Mouse (Mus musculus) olfactory bulb, adult 2 months (tissue): ENCODE data around the gene Anks1. TPM values are rescaled to one million over a fixed set of nuclear protein-coding genes. Genes with fewer than 3 reads are reported as not detected.

Experiments
- H3K27ac ChIP-seq: fragments of 200-500 bp; 2 replicates; pipeline ENCODE4 v1.5.1; 2012; ENCODE audit warnings: low read depth, low read length; ENCODE audit not compliant: insufficient read depth
- H3K4me1 ChIP-seq: fragments of 200-500 bp; 2 replicates; pipeline ENCODE4 v1.6.1; 2012; ENCODE audit warnings: low read length; ENCODE audit not compliant: control insufficient read depth, insufficient read depth
- H3K4me3 ChIP-seq: fragments of 200-500 bp; 2 replicates; pipeline ENCODE4 v1.5.1; 2012; ENCODE audit warnings: mild to moderate bottlenecking, low read depth, low read length, moderate library complexity; ENCODE audit not compliant: insufficient read depth
- CTCF ChIP-seq: fragments of 200-500 bp; IDR thresholded peaks from 2 replicates; pipeline ENCODE4 v1.5.1; 2012; ENCODE audit warnings: low read depth, mild to moderate bottlenecking, low read length, moderate library complexity; ENCODE audit not compliant: insufficient read depth
- POLR2A ChIP-seq: fragments of 200-500 bp; IDR thresholded peaks from 2 replicates; pipeline ENCODE4 v1.6.1; 2012; ENCODE audit warnings: mild to moderate bottlenecking, low read depth, low read length, moderate library complexity; ENCODE audit not compliant: insufficient read depth
- WGBS: fragments of 180-500 bp; shearing (Covaris S2); methylation state at CpG from one replicate; pipeline ENCODE4 v1.1.7; 2018; 5-methylcytosine and 5-hydroxymethylcytosine counted together
- polyA plus RNA-seq: library from polyadenylated mRNA; stranded (reverse); fragments of >200 nt; gene quantifications from 2 replicates; pipeline ENCODE4 v1.2.4, GENCODE M21; 2012; ENCODE audit warnings: low replicate concordance; ENCODE audit not compliant: missing spikeins, insufficient read depth, insufficient read length

Gene Anks1
- polyA plus RNA-seq, 1 experiment, result not detected

DNA sequence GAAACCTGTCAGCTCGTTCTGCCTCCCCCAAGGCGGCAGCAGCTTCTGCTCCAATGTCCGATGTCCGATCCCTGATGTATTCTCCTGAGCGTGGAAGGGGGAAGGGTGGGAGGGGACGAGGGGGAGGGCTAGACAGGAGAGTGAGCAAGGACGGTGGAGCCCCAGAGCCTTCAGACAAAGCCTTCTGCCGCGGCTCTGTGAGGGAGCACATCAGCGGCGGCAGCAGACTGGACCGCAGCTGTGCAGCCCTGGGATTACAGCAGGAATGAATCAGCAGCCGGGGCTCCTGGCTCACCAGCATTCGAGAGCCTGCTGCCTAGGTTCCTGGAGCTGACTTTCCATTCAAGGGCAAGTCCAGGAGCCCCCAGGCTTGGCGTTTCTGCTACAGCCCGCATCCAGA lies 131.5 kb downstream of the Anks1 start:
- peaks cover 61% of the 10 kb centered on the region for H3K4me1 ChIP-seq
- 24% methylated on average over 16 of the region's 16 CpGs for WGBS
- TF ChIP-seq CTCF (no peak), POLR2A (no peak)
- H3K4me3 ChIP-seq, result peak overlapping the region; percentile 19
- H3K27ac ChIP-seq, result peak overlapping the region; percentile 66

DNA sequence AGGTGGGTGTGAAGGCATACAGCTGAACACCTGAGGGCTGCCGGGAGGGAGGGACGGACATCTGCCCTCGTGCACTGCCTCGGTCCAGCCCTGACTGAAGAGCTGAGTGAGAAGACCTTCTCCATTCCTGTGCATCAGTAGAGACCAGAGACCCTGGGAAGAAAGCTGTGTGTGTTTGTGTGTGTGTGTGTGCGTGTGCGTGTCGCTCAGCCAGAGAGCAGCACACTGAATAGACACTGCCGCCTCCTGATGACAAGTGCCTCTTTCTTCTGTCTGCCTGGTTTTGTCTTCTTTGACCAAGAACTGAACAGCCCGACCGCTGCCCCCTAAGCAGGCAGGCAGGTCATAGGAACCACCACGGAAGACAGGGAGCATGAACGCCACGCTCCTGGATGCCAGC lies 132.2 kb downstream of the Anks1 start:
- Histone ChIP-seq H3K27ac (peak overlapping the region; percentile 66), H3K4me3 (peak overlapping the region; percentile 19), H3K4me1 (peaks cover 59% of the 10 kb centered on the region)
- TF ChIP-seq POLR2A (no peak), CTCF (no peak)
- WGBS, result 53% methylated on average over 13 of the region's 13 CpGs

DNA sequence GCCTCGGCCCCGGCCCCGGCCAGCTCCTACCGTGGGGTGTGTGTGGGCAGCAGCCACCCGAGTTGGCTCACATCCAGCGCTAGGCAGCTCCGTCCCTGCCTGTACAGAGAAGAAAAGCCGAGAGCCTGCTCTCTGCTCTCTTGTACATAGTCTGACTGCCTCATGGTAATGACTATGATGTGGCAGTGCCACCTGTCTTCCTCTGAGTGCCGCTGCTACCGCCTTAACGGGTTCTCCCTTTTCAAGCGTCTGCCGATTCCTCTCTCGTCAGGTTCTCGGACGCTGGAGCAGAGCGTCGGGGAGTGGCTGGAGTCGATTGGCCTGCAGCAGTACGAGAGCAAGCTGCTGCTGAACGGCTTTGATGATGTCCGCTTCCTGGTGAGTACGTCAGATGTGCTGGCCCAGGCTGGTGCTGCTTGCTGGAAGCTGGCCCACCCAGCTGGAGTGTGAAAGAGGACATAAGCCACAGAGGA lies 133.2 kb downstream of the Anks1 start:
- H3K4me1 ChIP-seq, result peaks cover 49% of the 10 kb centered on the region
- 15% methylated on average over 23 of the region's 23 CpGs for WGBS
- H3K27ac ChIP-seq, result no peak overlapping the region
- peak overlapping the region; percentile 19 for H3K4me3 ChIP-seq
- TF ChIP-seq POLR2A, result no peak

DNA sequence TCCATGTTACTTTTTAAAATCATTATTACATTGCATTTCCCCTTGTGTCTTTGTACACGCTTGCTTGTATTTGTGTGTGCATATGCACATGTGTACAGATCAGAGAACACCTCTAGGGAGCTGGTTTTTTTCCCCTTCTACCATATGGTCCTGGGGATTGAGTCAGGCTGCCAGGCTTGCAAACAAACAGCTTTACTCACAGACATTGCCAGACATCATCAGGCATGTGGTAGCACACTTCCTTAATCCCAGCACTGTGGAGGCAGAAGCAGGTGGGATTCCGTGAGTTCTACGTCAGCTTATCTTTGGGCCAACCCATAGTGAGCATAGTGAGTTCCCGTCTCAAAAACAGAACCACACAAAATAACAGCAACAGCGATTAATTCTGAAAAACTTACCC lies 137.9 kb downstream of the Anks1 start:
- Histone ChIP-seq H3K4me1 (peaks cover 28% of the 10 kb centered on the region), H3K27ac (no peak overlapping the region), H3K4me3 (no peak overlapping the region)
- 88% methylated on average over 5 of the region's 5 CpGs for WGBS
- TF ChIP-seq POLR2A, result no peak
- TF ChIP-seq CTCF, result no peak

DNA sequence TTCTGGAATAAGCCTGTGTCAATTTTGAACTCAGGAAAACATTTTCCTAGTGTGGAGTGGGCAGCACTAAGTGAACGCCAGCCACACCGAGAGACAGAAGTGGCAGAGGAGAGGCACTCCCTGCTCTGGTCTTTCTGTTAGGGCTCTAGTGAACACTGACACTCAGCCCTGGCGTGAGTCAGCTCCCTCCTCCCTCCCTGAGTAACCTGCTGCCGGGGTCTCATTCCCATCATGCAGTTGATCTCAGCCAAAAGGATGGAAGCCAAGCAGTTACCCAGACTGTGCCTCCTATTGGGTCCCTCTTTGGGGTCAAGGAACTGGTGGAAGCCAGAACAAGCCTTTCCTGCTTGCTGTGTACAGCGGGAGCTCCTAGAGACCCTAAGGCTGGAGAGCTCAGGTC lies 138.4 kb downstream of the Anks1 start:
- 61% methylated on average over 5 of the region's 5 CpGs for WGBS
- H3K27ac ChIP-seq, result no peak overlapping the region
- no peak for TF ChIP-seq CTCF
- peaks cover 23% of the 10 kb centered on the region for H3K4me1 ChIP-seq
- H3K4me3 ChIP-seq, result no peak overlapping the region

DNA sequence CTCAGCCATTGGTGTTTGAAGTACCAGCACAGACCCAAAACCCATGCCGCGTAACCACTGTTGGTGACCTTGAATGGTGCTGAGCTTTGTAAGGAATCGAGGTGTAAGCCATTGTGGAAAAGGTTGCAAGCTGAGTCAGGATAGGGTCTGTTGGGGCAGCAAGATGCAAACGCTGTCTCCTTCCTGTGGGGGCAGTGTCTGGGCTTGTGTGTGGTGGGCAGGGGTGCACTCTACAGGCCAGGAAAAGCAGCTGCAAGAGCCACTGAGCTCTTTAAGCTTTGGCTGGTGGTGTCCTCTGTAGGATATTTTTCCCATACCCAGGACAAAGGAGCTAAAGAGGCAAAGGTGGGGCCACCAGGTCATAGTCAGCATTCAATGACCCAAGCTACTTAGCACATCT lies 139.3 kb downstream of the Anks1 start:
- Histone ChIP-seq H3K27ac (no peak overlapping the region), H3K4me3 (no peak overlapping the region), H3K4me1 (peaks cover 14% of the 10 kb centered on the region)
- TF ChIP-seq CTCF, result peak; percentile 96
- no peak for TF ChIP-seq POLR2A
- WGBS, result 43% methylated on average over 4 of the region's 4 CpGs

DNA sequence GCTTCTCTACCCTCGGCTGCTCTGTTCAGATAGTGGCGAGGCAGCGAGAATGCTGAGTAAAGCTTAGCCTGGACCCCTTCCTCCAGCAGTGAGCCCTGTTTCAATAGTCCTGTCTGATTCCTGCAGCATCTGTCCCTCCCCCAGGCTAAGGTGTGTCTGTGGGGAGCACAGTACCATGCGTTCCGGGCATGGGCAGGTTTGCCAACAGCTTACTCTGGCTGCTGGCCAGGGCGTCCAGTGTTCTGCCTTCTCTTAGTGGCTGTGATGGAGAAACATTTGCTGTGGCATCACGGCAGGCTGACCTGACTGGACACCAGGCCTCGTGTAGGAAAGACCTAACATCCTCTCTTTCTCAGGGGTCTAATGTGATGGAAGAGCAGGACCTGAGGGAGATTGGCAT lies 141.1 kb downstream of the Anks1 start:
- Histone ChIP-seq H3K4me1 (peaks cover 7% of the 10 kb centered on the region; the same call in 1 of the 2 replicates), H3K4me3 (no peak overlapping the region), H3K27ac (no peak overlapping the region)
- TF ChIP-seq POLR2A, result no peak
- TF ChIP-seq CTCF, result no peak
- 88% methylated on average over 8 of the region's 8 CpGs for WGBS

DNA sequence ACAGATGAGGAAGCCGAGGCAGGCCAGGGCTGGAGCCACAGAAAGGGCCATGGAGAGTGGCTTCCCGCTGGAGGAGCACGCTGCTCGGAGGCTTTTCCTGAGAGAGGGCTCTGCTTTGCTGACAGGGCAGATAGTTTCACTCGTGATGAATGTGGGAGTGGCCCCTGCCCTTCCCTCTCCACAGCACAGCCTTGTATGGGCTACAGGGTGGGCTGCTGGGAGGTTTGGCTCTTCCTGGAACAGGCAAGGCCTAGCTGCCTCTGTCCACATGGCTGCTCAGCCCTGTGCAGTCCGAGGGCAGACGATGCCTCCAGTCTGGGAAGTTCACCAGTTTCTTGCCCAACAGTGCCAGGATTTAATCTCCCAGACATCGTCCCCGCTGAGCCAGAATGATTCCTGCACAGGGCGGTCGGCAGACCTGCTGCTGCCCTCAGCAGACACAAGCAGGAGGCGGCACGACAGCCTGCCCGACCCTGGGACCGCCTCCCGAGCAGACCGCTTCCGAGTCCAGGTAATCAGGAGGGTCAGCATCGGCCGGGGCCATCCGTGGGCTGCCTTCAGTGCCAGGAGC lies 143.3 kb downstream of the Anks1 start:
- WGBS, result 82% methylated on average over 21 of the region's 21 CpGs
- no peak overlapping the region for H3K4me3 ChIP-seq
- H3K4me1 ChIP-seq, result peaks cover 7% of the 10 kb centered on the region; the same call in 1 of the 2 replicates
- no peak overlapping the region for H3K27ac ChIP-seq
- TF ChIP-seq POLR2A, result no peak
- TF ChIP-seq CTCF, result no peak

DNA sequence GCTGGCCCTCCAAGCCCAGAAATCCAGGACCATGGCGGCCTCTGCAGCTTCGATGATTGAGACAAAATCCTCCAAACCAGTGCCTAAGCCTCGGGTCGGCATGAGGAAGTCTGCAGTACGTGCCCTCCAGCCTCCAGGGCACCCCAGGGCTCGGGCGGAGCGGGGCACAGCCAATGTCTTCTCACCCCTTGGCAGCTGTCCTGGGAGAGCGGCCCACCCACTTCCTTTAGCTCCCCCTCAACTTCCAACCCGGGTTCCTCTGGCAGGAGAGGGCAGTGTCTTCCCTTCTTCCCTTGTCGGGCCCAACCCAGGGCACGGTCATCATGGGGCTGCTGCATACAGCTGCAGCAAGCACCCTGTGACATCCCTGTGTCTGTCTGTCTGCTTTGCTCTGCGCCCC lies 149.2 kb downstream of the Anks1 start:
- TF ChIP-seq POLR2A, result no peak
- no peak for TF ChIP-seq CTCF
- H3K4me3 ChIP-seq, result no peak overlapping the region
- WGBS, result 88% methylated on average over 13 of the region's 13 CpGs
- no peak overlapping the region for H3K27ac ChIP-seq
- H3K4me1 ChIP-seq, result no peaks in the 10 kb centered on the region

DNA sequence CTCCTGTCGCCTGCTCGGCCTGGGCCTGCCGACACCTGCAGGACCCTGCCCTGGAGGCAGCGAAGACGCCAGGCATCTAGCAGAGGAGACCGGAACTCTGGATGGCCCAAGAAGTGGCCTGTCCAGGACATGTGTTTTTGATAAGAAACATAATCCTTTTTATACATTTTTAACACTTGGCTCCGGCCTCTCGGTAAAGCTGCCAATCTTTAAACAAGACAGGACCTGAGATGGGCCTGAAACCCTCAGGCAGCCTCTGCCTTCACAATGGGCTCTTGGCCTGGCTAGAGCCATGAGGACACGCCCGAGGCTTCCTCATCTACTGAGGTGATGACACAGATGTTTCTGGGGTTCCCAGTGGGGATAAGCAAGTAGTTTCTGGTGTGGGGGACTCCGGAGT lies 151.6 kb downstream of the Anks1 start:
- Histone ChIP-seq H3K27ac (no peak overlapping the region), H3K4me1 (no peaks in the 10 kb centered on the region), H3K4me3 (no peak overlapping the region)
- WGBS, result 95% methylated on average over 11 of the region's 11 CpGs
- TF ChIP-seq CTCF (no peak), POLR2A (no peak)
